Mouse (Mus musculus): ENCODE results near the gene Ciz1.
"Not testable (repeated sequence)": the region's sequence is repeated elsewhere in the genome, so short reads cannot be mapped to it uniquely, and the experiment has no call there.

Ciz1 gene

GRCm38 (mm10) chr2:32347019-32347418 lies 5.1 kb upstream of the Ciz1 start:
- no peak for DNase-seq (ENCODE audit: low read depth, low spot score)

- no peak for DNase-seq (ENCODE audit: low read depth, low spot score)
Measured at GRCm38 (mm10) chr2:32348311-32348710, 3.8 kb upstream of the Ciz1 start.

- no peak for DNase-seq (ENCODE audit: low read depth, low spot score)
Measured at GRCm38 (mm10) chr2:32349625-32350255, 2.4 kb upstream of the Ciz1 start.

- no peak for DNase-seq (ENCODE audit: low read depth, low spot score)
Measured at GRCm38 (mm10) chr2:32350471-32351051, 1.6 kb upstream of the Ciz1 start.

- no peak for DNase-seq (ENCODE audit: low read depth, low spot score)
Measured at GRCm38 (mm10) chr2:32351471-32351961, 611 bp upstream of the Ciz1 start.

GRCm38 (mm10) chr2:32353007-32353542 lies 948 bp downstream of the Ciz1 start, which contains the start of gene Dnm1:
Dnm1 (minus strand) TSS chr2:32353338.
- peak; percentile 81 for DNase-seq (ENCODE audit: low read depth, low spot score)

GRCm38 (mm10) chr2:32353836-32354235 lies 1.7 kb downstream of the Ciz1 start:
- DNase-seq (ENCODE audit: low read depth, low spot score) = no peak

- DNase-seq (ENCODE audit: low read depth, low spot score) = no peak
Measured at GRCm38 (mm10) chr2:32354336-32354895, 2.3 kb downstream of the Ciz1 start.

GRCm38 (mm10) chr2:32356216-32356615 lies 4.1 kb downstream of the Ciz1 start:
- DNase-seq (ENCODE audit: low read depth, low spot score) = no peak

GRCm38 (mm10) chr2:32357710-32358109 lies 5.6 kb downstream of the Ciz1 start:
- DNase-seq (ENCODE audit: low read depth, low spot score) = no peak

- DNase-seq (ENCODE audit: low read depth, low spot score) = no peak
Measured at GRCm38 (mm10) chr2:32358381-32358780, 6.3 kb downstream of the Ciz1 start.

GRCm38 (mm10) chr2:32360741-32361140 lies 8.6 kb downstream of the Ciz1 start:
- DNase-seq (ENCODE audit: low read depth, low spot score) = peak; percentile 64

GRCm38 (mm10) chr2:32361437-32361836 lies 9.3 kb downstream of the Ciz1 start:
- peak; percentile 53 for DNase-seq (ENCODE audit: low read depth, low spot score)

- not testable (repeated sequence) for DNase-seq (ENCODE audit: low read depth, low spot score)
Measured at GRCm38 (mm10) chr2:32362274-32362673, 10.1 kb downstream of the Ciz1 start.

GRCm38 (mm10) chr2:32362817-32363340 lies 10.8 kb downstream of the Ciz1 start:
- peak; percentile 80 for DNase-seq (ENCODE audit: low read depth, low spot score)

GRCm38 (mm10) chr2:32363376-32364106 lies 11.4 kb downstream of the Ciz1 start:
- no peak for DNase-seq (ENCODE audit: low read depth, low spot score)

- DNase-seq (ENCODE audit: low read depth, low spot score) = no peak
Measured at GRCm38 (mm10) chr2:32364121-32364520, 12.0 kb downstream of the Ciz1 start.

GRCm38 (mm10) chr2:32367315-32367714 lies 15.2 kb downstream of the Ciz1 start:
- no peak for DNase-seq (ENCODE audit: low read depth, low spot score)

- no peak for DNase-seq (ENCODE audit: low read depth, low spot score)
Measured at GRCm38 (mm10) chr2:32374191-32374590, 22.1 kb downstream of the Ciz1 start.

GRCm38 (mm10) chr2:32375317-32375940 lies 23.3 kb downstream of the Ciz1 start:
- no peak for DNase-seq (ENCODE audit: low read depth, low spot score)

- no peak for DNase-seq (ENCODE audit: low read depth, low spot score)
Measured at GRCm38 (mm10) chr2:32376963-32377362, 24.8 kb downstream of the Ciz1 start.
